Mouse (Mus musculus) cortical plate, adult 2 months (tissue): ENCODE results near the gene P2ry10. TPM values are rescaled to one million over a fixed set of nuclear protein-coding genes. Genes with fewer than 3 reads are reported as not detected.

ENCODE experiments used
- H3K27ac ChIP-seq: fragments of 200-500 bp; 2 replicates; pipeline ENCODE4 v1.5.1; 2012; ENCODE audit warnings: low read length, control low read depth, inconsistent platforms; ENCODE audit not compliant: insufficient read depth
- H3K4me1 ChIP-seq: fragments of 200-500 bp; 2 replicates; pipeline ENCODE4 v1.6.1; 2011; ENCODE audit warnings: low read length; ENCODE audit not compliant: control insufficient read depth, insufficient read depth
- H3K4me3 ChIP-seq: fragments of 200-500 bp; 2 replicates; pipeline ENCODE4 v1.5.1; 2011; ENCODE audit warnings: mild to moderate bottlenecking, low read length, control low read depth; ENCODE audit not compliant: insufficient read depth
- CTCF ChIP-seq: fragments of 200-500 bp; IDR thresholded peaks from 2 replicates; pipeline ENCODE4 v1.5.1; 2011; ENCODE audit warnings: mild to moderate bottlenecking, control low read depth, low read length; ENCODE audit not compliant: insufficient read depth; ENCODE audit errors: extremely low read depth
- POLR2A ChIP-seq: fragments of 200-500 bp; IDR thresholded peaks from 2 replicates; pipeline ENCODE4 v1.6.1; 2011; ENCODE audit warnings: mild to moderate bottlenecking, low read length, control low read depth; ENCODE audit not compliant: insufficient read depth; ENCODE audit errors: extremely low read depth
- polyA plus RNA-seq: library from polyadenylated mRNA; depleted of rRNA; stranded (reverse); fragments of >200 nt; gene quantifications from 2 replicates; pipeline ENCODE4 v1.2.3, GENCODE M21; 2012; rRNA removed

Gene P2ry10
- polyA plus RNA-seq, 1 experiment: not detected

GRCm38 (mm10) chrX:107143184-107143583 lies 54.9 kb downstream of the P2ry10 start:
- no peaks in the 10 kb centered on the region for H3K4me1 ChIP-seq
- TF ChIP-seq CTCF (no peak), POLR2A (no peak)
- H3K27ac ChIP-seq: no peak overlapping the region
- H3K4me3 ChIP-seq: no peak overlapping the region

- H3K4me3 ChIP-seq: no peak overlapping the region
- no peak overlapping the region for H3K27ac ChIP-seq
- H3K4me1 ChIP-seq: no peaks in the 10 kb centered on the region
- TF ChIP-seq CTCF (no peak), POLR2A (no peak)
Measured at GRCm38 (mm10) chrX:107143930-107144329, 55.6 kb downstream of the P2ry10 start.

GRCm38 (mm10) chrX:107148681-107149080 lies 60.4 kb downstream of the P2ry10 start, which contains the start of gene P2ry10b:
Gene P2ry10b (plus strand): TSS chrX:107148927.
- no peak within 1 kb of the TSS for H3K27ac ChIP-seq
- H3K4me1 ChIP-seq: no peaks in the 10 kb centered on the region
- no peak within 1 kb of the TSS for H3K4me3 ChIP-seq
- TF ChIP-seq CTCF: no peak
- no peak for TF ChIP-seq POLR2A

GRCm38 (mm10) chrX:107149391-107149993 lies 61.2 kb downstream of the P2ry10 start:
- no peak overlapping the region for H3K27ac ChIP-seq
- no peak for TF ChIP-seq CTCF
- no peak for TF ChIP-seq POLR2A

GRCm38 (mm10) chrX:107150027-107150426 lies 61.7 kb downstream of the P2ry10 start:
- Histone ChIP-seq H3K4me1 (no peaks in the 10 kb centered on the region), H3K4me3 (no peak overlapping the region), H3K27ac (no peak overlapping the region)
- TF ChIP-seq CTCF (no peak), POLR2A (no peak)

More at GRCm38 (mm10) chrX:107149391-107149993, 61.2 kb downstream of the P2ry10 start:
- Histone ChIP-seq H3K4me3 (no peak overlapping the region), H3K4me1 (no peaks in the 10 kb centered on the region)

- TF ChIP-seq POLR2A (no peak), CTCF (no peak)
- no peak overlapping the region for H3K4me3 ChIP-seq
Measured at GRCm38 (mm10) chrX:107150752-107151515, 62.6 kb downstream of the P2ry10 start.

More at GRCm38 (mm10) chrX:107150752-107151515, 62.6 kb downstream of the P2ry10 start:
- Histone ChIP-seq H3K27ac (no peak overlapping the region), H3K4me1 (no peaks in the 10 kb centered on the region)

Other genes with a start within 250 kb of the P2ry10 start
- gene Rtl3, start 247.8 kb upstream of the P2ry10 start, polyA plus RNA-seq: 0.57 TPM in 1 of 2 replicates, not detected in the other
- 0.87 and 1.0 TPM in 2 replicates for gene Lpar4, start 167.9 kb upstream of the P2ry10 start, polyA plus RNA-seq
- 0.46 and 0.59 TPM in 2 replicates for gene P2ry10b, start 60.4 kb downstream of the P2ry10 start, polyA plus RNA-seq
- 0.02 TPM in 1 of 2 replicates, not detected in the other for gene Gpr174, start 167.4 kb downstream of the P2ry10 start, polyA plus RNA-seq